Mouse (Mus musculus) embryonic fibroblast, embryonic 13.5 days (primary cell): ENCODE results near the gene Pnkd. TPM values are rescaled to one million over a fixed set of nuclear protein-coding genes. Genes with fewer than 3 reads are reported as not detected.
A peak's percentile ranks its signal among the peaks of the same experiment; 100 is the strongest.

ENCODE experiments used
- H3K27ac ChIP-seq: 2 replicates; pipeline ENCODE4 v1.5.1; 2012; ENCODE audit warnings: low read length, control low read depth, inconsistent platforms; ENCODE audit not compliant: insufficient read depth
- H3K4me1 ChIP-seq: 2 replicates; pipeline ENCODE4 v1.6.1; 2011; ENCODE audit warnings: low read length; ENCODE audit not compliant: control insufficient read depth, insufficient read depth
- H3K4me3 ChIP-seq: 2 replicates; pipeline ENCODE4 v1.5.1; 2011; ENCODE audit warnings: mild to moderate bottlenecking, control low read depth, low read length; ENCODE audit not compliant: insufficient read depth
- CTCF ChIP-seq: IDR thresholded peaks from 2 replicates; pipeline ENCODE4 v1.5.1; 2011; ENCODE audit warnings: mild to moderate bottlenecking, control low read depth, low read length, moderate library complexity, borderline replicate concordance; ENCODE audit not compliant: insufficient read depth
- POLR2A ChIP-seq: IDR thresholded peaks from 2 replicates; pipeline ENCODE4 v1.6.1; 2011; ENCODE audit warnings: low read depth, mild to moderate bottlenecking, control low read depth, low read length, moderate library complexity
- polyA plus RNA-seq: library from polyadenylated mRNA; stranded (reverse); fragments of >200 nt; gene quantifications from 2 replicates; pipeline ENCODE4 v1.2.4, GENCODE M21; 2011; ENCODE audit warnings: low read depth; ENCODE audit not compliant: missing spikeins, insufficient read length

Pnkd gene
- 19.6 and 21.5 TPM in 2 replicates for polyA plus RNA-seq

DNA sequence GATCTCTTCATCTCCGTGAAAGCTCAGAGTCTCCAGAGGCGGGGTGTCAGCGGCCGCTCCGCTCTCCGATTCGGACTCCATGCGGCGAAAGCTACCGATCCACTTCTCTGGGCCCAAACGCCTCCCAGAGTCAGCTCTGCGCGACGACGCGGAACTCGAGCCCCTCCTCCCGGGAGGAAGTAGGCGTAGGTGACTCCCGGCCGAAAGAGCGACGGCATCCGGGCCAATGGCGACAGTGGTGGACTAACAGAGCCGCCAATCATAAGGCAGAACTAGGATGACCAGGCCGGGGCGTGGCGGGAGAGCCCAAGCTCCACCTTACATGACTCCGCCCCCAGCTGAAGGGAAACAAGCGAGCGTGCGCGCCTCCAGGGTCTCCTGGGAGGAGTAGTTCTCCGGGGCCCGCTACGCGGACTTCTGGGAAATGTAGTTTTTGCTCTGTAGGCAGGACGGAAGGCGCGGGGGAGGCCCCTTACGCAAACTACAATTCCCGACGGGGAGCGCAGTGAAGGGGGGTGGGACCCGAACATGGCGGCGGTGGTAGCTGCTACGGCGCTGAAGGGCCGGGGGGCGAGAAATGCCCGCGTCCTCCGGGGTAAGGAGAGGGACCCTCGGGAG is at the start of gene Pnkd, which contains the start of gene Aamp:
Gene Pnkd, plus strand, starts transcription at position 388 of the 618 bp plus-strand sequence.
Gene Aamp, minus strand, starts transcription at position 196 of the 618 bp plus-strand sequence.
- no peak within 1 kb of the TSS for H3K27ac ChIP-seq
- H3K4me3 ChIP-seq, result peak within 1 kb of the TSS; percentile 94
- peaks cover 4% of the 10 kb centered on the region for H3K4me1 ChIP-seq
- TF ChIP-seq POLR2A (peak; percentile 85), CTCF (no peak)

DNA sequence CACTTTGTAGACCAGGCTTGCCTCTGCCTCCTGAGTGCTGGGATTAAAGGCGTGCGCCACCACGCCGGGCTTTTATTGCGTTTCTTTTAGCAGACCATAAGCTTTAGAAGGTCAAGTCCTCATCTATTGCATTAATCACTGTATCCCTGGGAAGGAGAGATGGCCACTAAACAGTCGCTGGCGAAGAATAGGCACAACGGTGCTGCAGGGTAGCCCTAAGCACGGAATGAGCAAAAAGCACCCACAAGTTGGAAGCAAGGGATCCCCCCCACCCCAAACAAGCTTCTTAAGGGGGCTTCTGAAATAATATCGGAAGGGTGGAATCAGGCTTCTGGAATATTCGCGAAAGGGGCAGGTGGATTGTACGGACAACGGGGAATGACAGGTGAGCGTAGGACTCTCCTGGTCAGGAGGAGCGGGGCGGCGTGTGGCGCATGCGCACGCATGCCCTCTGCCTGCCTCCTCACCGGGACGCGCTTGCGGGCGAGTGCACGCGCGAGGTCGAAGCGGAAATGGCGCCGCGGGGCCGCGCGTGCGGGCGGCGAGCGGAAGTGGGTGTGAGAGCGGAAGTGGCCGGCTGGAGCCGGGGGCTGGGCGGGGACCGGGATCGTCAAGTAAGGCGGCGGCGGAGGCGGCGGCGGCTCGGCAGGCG is 48.7 kb upstream of the Pnkd start, which contains the start of gene Arpc2:
Gene Arpc2, plus strand, starts transcription at position 147 of the 652 bp plus-strand sequence.
- Histone ChIP-seq H3K4me3 (peak within 1 kb of the TSS; percentile 98), H3K27ac (peak within 1 kb of the TSS; percentile 77), H3K4me1 (peaks cover 9% of the 10 kb centered on the region; the same call in 1 of the 2 replicates)
- no peak for TF ChIP-seq CTCF
- TF ChIP-seq POLR2A, result peak; percentile 95

DNA sequence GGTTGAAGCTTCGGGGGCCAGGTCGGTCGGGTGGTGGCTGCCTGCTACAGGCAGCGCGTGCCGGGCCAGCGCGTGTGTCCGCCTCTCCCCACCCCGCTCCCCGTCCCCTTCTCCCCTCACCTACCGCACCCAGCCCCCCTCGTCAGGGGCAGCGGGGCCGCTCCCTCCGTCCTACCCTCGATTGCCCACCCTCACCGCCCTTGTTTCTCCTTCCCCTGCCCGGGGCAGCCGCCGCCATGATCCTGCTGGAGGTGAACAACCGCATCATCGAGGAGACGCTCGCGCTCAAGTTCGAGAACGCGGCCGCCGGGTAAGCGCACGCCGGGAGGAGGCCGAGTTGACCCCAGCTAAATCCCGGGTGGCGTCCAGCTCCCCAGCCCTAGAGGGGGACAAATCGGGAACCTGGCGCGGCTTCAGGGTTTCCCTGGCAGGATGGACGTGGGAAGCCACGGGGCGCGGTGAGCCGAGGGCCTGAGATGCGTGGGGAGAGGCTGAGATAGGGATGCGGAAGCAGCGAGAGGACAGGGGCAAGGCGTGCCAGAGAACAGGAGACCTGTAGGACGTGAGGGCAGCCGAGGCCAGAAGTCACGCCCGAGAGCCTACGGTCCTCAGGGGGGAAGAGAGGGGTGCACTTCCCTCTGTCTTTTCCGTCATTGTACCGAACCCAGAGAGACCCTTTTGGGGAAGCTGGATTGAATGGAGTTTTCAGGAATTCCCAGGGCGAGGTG is 48.0 kb upstream of the Pnkd start:
- Histone ChIP-seq H3K4me1 (peaks cover 11% of the 10 kb centered on the region; the same call in 1 of the 2 replicates), H3K27ac (peak overlapping the region; percentile 77), H3K4me3 (peak overlapping the region; percentile 98)
- TF ChIP-seq CTCF (no peak), POLR2A (no peak; the same call in 1 of the 2 replicates)

DNA sequence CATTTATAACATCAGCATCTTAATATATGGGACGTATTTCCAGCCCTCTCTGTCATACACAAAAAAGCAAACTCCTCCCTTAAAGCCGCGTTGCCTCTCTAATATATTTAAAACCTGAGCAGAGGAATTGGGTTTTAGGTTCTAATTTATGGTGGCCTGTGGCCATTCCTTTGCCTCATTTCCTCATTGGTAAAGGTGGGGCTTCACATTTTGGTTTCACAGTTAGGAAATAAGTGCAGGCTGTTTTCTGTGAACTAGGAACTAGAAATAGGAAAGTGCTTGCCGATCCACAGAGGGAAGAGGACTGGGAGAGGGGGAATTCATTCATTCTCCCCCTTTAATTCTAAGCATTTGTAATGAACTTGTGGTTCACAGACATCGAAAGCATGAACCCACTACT is 47.1 kb upstream of the Pnkd start:
- H3K4me1 ChIP-seq, result peaks cover 11% of the 10 kb centered on the region; the same call in 1 of the 2 replicates
- peak overlapping the region; percentile 77; the same call in 1 of the 2 replicates for H3K27ac ChIP-seq
- no peak for TF ChIP-seq CTCF
- TF ChIP-seq POLR2A, result no peak

DNA sequence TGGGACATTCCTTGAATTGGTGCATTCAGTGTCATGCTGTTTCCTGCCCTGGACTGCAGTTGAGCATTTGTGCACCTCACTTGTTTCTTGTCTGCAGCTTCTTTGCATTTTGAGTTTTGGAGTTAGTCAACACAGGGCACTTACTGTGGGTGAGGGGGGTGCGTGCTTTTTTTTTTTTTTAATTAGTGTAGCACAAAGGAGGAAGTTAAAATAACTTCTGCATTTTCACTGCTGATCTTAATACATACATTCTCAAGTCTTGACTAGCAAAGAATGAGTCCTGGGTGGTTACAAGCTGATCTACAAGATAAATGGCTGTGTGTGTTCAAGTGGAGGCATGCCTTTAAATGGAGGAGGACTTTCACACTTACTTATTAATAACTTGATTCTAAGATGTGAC is 46.6 kb upstream of the Pnkd start:
- peaks cover 11% of the 10 kb centered on the region; the same call in 1 of the 2 replicates for H3K4me1 ChIP-seq
- TF ChIP-seq POLR2A, result no peak
- TF ChIP-seq CTCF, result no peak
- H3K4me3 ChIP-seq, result peak overlapping the region; percentile 98
- peak overlapping the region; percentile 77; the same call in 1 of the 2 replicates for H3K27ac ChIP-seq

More for the DNA sequence above, 47.1 kb upstream of the Pnkd start:
- peak overlapping the region; percentile 98 for H3K4me3 ChIP-seq

DNA sequence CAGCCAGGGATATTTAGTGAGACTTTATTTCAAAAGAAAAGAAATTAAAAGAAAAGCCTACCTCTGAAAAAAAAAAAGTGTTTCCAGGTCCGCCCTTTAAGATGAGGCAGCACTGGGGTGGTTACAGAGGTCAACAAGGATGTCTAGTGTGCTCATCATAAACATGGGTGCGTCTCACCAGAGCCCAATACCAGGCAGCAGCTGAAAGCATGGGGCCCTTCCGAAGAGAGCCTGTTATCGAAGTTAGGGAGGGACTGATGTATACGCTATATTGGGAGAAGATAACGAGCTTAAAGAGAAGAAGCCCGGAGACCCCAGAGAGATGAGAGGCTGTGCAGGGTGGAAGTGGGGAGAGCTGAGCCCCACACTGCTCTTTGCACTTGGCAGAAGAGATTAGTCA is 45.6 kb upstream of the Pnkd start:
- Histone ChIP-seq H3K4me3 (peak overlapping the region; percentile 15), H3K27ac (0 out of 2 replicates have a peak overlapping the region, but pooled peaks have one; percentile 2), H3K4me1 (peaks cover 11% of the 10 kb centered on the region; the same call in 1 of the 2 replicates)
- no peak for TF ChIP-seq POLR2A
- no peak for TF ChIP-seq CTCF

DNA sequence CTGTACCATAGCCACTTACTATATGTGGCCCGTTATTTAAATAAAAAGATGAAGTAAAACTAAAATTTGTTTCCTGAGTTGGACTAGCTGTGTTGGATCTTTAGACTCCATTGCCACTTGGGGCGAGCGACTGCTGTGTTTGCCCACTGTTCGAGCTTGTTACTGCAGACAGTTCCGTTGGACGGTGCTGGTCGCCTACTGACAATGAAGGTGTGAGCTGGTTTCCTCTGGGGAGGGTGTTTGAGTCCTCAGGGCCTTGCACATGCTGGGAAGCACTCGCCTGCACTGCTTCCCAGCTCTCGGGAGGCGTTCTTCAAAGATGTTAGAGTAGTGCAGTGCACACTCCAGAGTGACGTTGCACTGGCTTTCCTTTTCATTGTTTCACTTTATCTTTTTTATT is 45.1 kb upstream of the Pnkd start:
- Histone ChIP-seq H3K4me1 (peaks cover 11% of the 10 kb centered on the region; the same call in 1 of the 2 replicates), H3K27ac (0 out of 2 replicates have a peak overlapping the region, but pooled peaks have one; percentile 2), H3K4me3 (peak overlapping the region; percentile 15; the same call in 1 of the 2 replicates)
- TF ChIP-seq POLR2A (no peak), CTCF (no peak)

DNA sequence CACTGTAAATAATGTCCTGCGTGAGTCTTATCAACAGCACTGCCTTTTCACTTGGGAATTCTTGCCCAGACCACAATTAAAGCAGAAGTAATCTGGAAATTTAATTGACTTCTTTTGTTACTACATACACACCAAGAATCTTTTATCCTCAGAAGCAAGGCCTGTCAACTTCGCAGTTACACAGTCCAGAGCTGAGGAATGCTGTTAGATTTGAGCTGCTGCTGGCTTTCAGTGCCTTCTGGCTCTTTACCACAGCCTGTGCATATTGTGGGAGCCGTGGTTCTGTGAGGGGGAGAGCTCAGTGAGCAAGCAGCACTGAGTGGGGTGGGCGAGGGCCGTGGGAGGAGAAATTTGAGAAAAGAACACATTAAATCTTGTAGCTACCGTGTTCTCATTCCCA is 44.4 kb upstream of the Pnkd start:
- no peak for TF ChIP-seq POLR2A
- TF ChIP-seq CTCF, result no peak
- H3K4me3 ChIP-seq, result no peak overlapping the region
- peak overlapping the region; percentile 11; the same call in 1 of the 2 replicates for H3K27ac ChIP-seq
- peaks cover 12% of the 10 kb centered on the region for H3K4me1 ChIP-seq

DNA sequence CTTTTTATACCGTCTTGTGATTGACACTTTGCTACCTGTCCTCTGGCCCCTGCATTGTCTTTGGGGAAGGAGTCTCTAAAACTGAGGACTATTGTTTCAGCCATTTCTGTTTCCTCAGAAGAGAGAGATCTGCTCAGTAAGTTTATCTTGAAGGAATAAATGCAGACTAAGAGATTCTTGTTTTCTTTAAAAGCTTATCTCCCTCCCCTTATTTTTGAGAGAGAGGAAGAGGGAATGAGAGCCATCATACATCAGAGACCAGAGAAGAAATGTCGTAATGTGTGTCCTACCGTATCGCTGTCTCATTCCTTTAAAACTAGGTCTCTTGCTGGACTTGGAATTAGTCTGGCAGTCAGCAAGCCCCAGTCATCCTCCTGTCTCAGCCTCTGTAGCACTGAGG is 43.9 kb upstream of the Pnkd start:
- H3K27ac ChIP-seq, result peak overlapping the region; percentile 11; the same call in 1 of the 2 replicates
- peaks cover 13% of the 10 kb centered on the region for H3K4me1 ChIP-seq
- H3K4me3 ChIP-seq, result no peak overlapping the region
- TF ChIP-seq POLR2A (no peak), CTCF (no peak)
